Mouse (Mus musculus): ENCODE measurements around the gene Maml3.

DNA sequence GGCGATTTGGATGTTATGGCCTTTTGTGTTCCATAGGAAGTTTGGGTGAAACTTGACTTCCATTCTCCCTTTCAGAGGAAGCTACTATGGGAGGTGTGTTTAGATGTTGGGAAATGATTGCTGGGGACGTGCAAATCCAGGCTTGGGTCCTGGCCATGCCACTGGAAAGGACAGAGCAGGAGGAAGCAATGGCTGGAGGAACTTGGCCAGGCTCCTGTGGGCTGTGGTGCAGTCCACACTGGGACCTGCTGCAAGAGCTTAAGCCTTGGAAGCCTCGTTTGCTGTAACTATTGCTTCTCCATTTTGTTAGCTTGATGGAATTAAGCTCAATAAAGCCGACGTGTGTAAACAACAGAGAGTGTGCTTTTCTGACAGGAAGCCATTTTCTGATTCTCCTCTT lies 219.0 kb downstream of the Maml3 start:
- TF ChIP-seq CTCF (IDR thresholded peaks at IDR 0.05; ENCODE audit: insufficient read depth, low read depth, low read length) (no peak), POLR2A (IDR thresholded peaks at IDR 0.05; ENCODE audit: insufficient read depth, low read depth, low read length) (no peak)

Measured in olfactory bulb, adult 2 months (tissue).